Mouse (Mus musculus): ENCODE data around the gene Krt34.

Gene Krt34

GRCm38 (mm10) chr11:100041454-100041853, at the start of gene Krt34:
Gene Krt34, minus strand, starts transcription at chr11:100041554.
- DNase-seq (ENCODE audit: low spot score in 2 of 2) = no peak

GRCm38 (mm10) chr11:100088378-100089025, 47.1 kb upstream of the Krt34 start:
- no peak for DNase-seq (ENCODE audit: low spot score in 2 of 2)

- DNase-seq (ENCODE audit: low spot score in 2 of 2) = no peak
These were observed 46.5 kb upstream of the Krt34 start, which contains the start of gene Krt32 for GRCm38 (mm10) chr11:100087861-100088260. Gene Krt32, minus strand, starts transcription at chr11:100088226.

- DNase-seq (ENCODE audit: low spot score in 2 of 2) = no peak
These were observed 32.5 kb upstream of the Krt34 start for GRCm38 (mm10) chr11:100073873-100074272.

GRCm38 (mm10) chr11:100067293-100068036, 26.1 kb upstream of the Krt34 start:
- DNase-seq (ENCODE audit: low spot score in 2 of 2) = no peak

- no peak for DNase-seq (ENCODE audit: low spot score in 2 of 2)
These were observed 25.1 kb upstream of the Krt34 start for GRCm38 (mm10) chr11:100066236-100067010.

- no peak for DNase-seq (ENCODE audit: low spot score in 2 of 2)
These were observed 17.5 kb upstream of the Krt34 start for GRCm38 (mm10) chr11:100058875-100059274.

- no peak for DNase-seq (ENCODE audit: low spot score in 2 of 2)
These were observed 14.6 kb upstream of the Krt34 start for GRCm38 (mm10) chr11:100055686-100056655.

- DNase-seq (ENCODE audit: low spot score in 2 of 2) = no peak
These were observed 9.1 kb upstream of the Krt34 start, which contains the start of gene Krt31 for GRCm38 (mm10) chr11:100050451-100050850. Gene Krt31, minus strand, starts transcription at chr11:100050551.

GRCm38 (mm10) chr11:100047193-100047592, 5.8 kb upstream of the Krt34 start:
- no peak for DNase-seq (ENCODE audit: low spot score in 2 of 2)

GRCm38 (mm10) chr11:100046303-100046866, 5.0 kb upstream of the Krt34 start:
- DNase-seq (ENCODE audit: low spot score in 2 of 2) = no peak

GRCm38 (mm10) chr11:100029768-100030167, 11.6 kb downstream of the Krt34 start, which contains the start of gene Krt33b:
Gene Krt33b, minus strand, starts transcription at chr11:100029868.
- DNase-seq (ENCODE audit: low spot score in 2 of 2) = no peak

GRCm38 (mm10) chr11:100021438-100021837, 19.9 kb downstream of the Krt34 start:
- DNase-seq (ENCODE audit: low spot score in 2 of 2) = peak in 1 of 2 experiments; percentile 7

GRCm38 (mm10) chr11:100019466-100019865, 21.9 kb downstream of the Krt34 start:
- no peak for DNase-seq (ENCODE audit: low spot score in 2 of 2)

GRCm38 (mm10) chr11:100016112-100016511, 25.2 kb downstream of the Krt34 start, which contains the start of gene Krt33a:
Gene Krt33a, minus strand, starts transcription at chr11:100016212.
- DNase-seq (ENCODE audit: low spot score in 2 of 2) = no peak

- no peak for DNase-seq (ENCODE audit: low spot score in 2 of 2)
These were observed 27.6 kb downstream of the Krt34 start for GRCm38 (mm10) chr11:100013691-100014171.

- DNase-seq (ENCODE audit: low spot score in 2 of 2) = no peak
These were observed 30.7 kb downstream of the Krt34 start for GRCm38 (mm10) chr11:100010682-100011081.

- peak in 1 of 2 experiments; percentile 45 for DNase-seq (ENCODE audit: low spot score in 2 of 2)
These were observed 33.0 kb downstream of the Krt34 start for GRCm38 (mm10) chr11:100008336-100008735.

- DNase-seq (ENCODE audit: low spot score in 2 of 2) = no peak
These were observed 34.7 kb downstream of the Krt34 start for GRCm38 (mm10) chr11:100006624-100007023.

GRCm38 (mm10) chr11:100005905-100006304, 35.4 kb downstream of the Krt34 start:
- DNase-seq (ENCODE audit: low spot score in 2 of 2) = no peak
